Mouse (Mus musculus): Measurements from ENCODE around the gene Sac3d1. TPM values are rescaled to one million over a fixed set of nuclear protein-coding genes. Genes with fewer than 3 reads are reported as not detected.
A peak's percentile ranks its signal among the peaks of the same experiment; 100 is the strongest.

Gene Sac3d1
- total RNA-seq, 2 experiments from 2014 or later: 18.6 TPM

- DNase-seq (ENCODE audit: low spot score in 2 of 2): no peak
Measured at GRCm38 (mm10) chr19:6123330-6123729, 4.9 kb upstream of the Sac3d1 start.

- no peak for DNase-seq (ENCODE audit: low spot score in 2 of 2)
Measured at GRCm38 (mm10) chr19:6121761-6122160, 3.3 kb upstream of the Sac3d1 start.

GRCm38 (mm10) chr19:6118677-6119185 lies 281 bp upstream of the Sac3d1 start:
- DNase-seq (ENCODE audit: low spot score in 2 of 2): no peak

- no peak for DNase-seq (ENCODE audit: low spot score in 2 of 2)
Measured at GRCm38 (mm10) chr19:6117346-6117985, 984 bp downstream of the Sac3d1 start.

GRCm38 (mm10) chr19:6116113-6116850 lies 2.2 kb downstream of the Sac3d1 start:
- DNase-seq (ENCODE audit: low spot score in 2 of 2): no peak

GRCm38 (mm10) chr19:6113116-6113515 lies 5.3 kb downstream of the Sac3d1 start:
- DNase-seq (ENCODE audit: low spot score in 2 of 2): no peak

GRCm38 (mm10) chr19:6105586-6105985 lies 12.9 kb downstream of the Sac3d1 start, which contains the start of gene Naaladl1:
TSS of gene Naaladl1 (plus strand) at chr19:6105782.
- no peak for DNase-seq (ENCODE audit: low spot score in 2 of 2)

- no peak for DNase-seq (ENCODE audit: low spot score in 2 of 2)
Measured at GRCm38 (mm10) chr19:6104476-6104875, 14.0 kb downstream of the Sac3d1 start.

GRCm38 (mm10) chr19:6102169-6102853 lies 16.1 kb downstream of the Sac3d1 start:
- DNase-seq (ENCODE audit: low spot score in 2 of 2): no peak

GRCm38 (mm10) chr19:6101186-6101585 lies 17.3 kb downstream of the Sac3d1 start:
- no peak for DNase-seq (ENCODE audit: low spot score in 2 of 2)

GRCm38 (mm10) chr19:6097847-6098246 lies 20.6 kb downstream of the Sac3d1 start:
- DNase-seq (ENCODE audit: low spot score in 2 of 2): no peak

- DNase-seq (ENCODE audit: low spot score in 2 of 2): no peak
Measured at GRCm38 (mm10) chr19:6094119-6094518, 24.3 kb downstream of the Sac3d1 start, which contains the start of gene AC131692.1. TSS of gene AC131692.1 (plus strand) at chr19:6094419.

- DNase-seq (ENCODE audit: low spot score in 2 of 2): no peak
Measured at GRCm38 (mm10) chr19:6088841-6089240, 29.6 kb downstream of the Sac3d1 start.

GRCm38 (mm10) chr19:6085417-6085879 lies 33.0 kb downstream of the Sac3d1 start:
- peak in 1 of 2 experiments; percentile 32 for DNase-seq (ENCODE audit: low spot score in 2 of 2)

- peak; percentile 83 to 89 for DNase-seq (ENCODE audit: low spot score in 2 of 2)
Measured at GRCm38 (mm10) chr19:6084478-6085248, 33.8 kb downstream of the Sac3d1 start, which contains the start of the genes Zfpl1 and Cdca5. TSS of gene Zfpl1 (minus strand) at chr19:6084956. TSS of gene Cdca5 (plus strand) at chr19:6084983.

- DNase-seq (ENCODE audit: low spot score in 2 of 2): no peak
Measured at GRCm38 (mm10) chr19:6082156-6082555, 36.3 kb downstream of the Sac3d1 start, which contains the start of gene Gm28374. TSS of gene Gm28374 (minus strand) at chr19:6082256.

- no peak for DNase-seq (ENCODE audit: low spot score in 2 of 2)
Measured at GRCm38 (mm10) chr19:6079983-6080480, 38.4 kb downstream of the Sac3d1 start, which contains the start of gene Tmem262. TSS of gene Tmem262 (plus strand) at chr19:6080033.

- peak; percentile 62 to 67 for DNase-seq (ENCODE audit: low spot score in 2 of 2)
Measured at GRCm38 (mm10) chr19:6076564-6077393, 41.7 kb downstream of the Sac3d1 start, which contains the start of gene Vps51. TSS of gene Vps51 (minus strand) at chr19:6077231.

GRCm38 (mm10) chr19:6073889-6074288 lies 44.6 kb downstream of the Sac3d1 start:
- DNase-seq (ENCODE audit: low spot score in 2 of 2): no peak
